Mouse (Mus musculus) stomach, postnatal 0 days (tissue): ENCODE results near the gene Xxylt1. TPM values are rescaled to one million over a fixed set of nuclear protein-coding genes. Genes with fewer than 3 reads are reported as not detected.

ENCODE experiments used
- ATAC-seq: fragments of 200-750 bp; cut with Nextera tagmentation; 2 replicates; pipeline ENCODE4 v1.8.0; 2017; ENCODE audit not compliant: low FRiP score, low TSS enrichment
- DNase-seq: peaks from one replicate; pipeline ENCODE4 v3.0.0-alpha.2; 2016; ENCODE audit warnings: low spot score
- H3K27ac ChIP-seq: fragments of 300-500 bp; sonication (generic); replicated peaks from 2 replicates; pipeline ENCODE4 v1.5.1; 2014; ENCODE audit warnings: mild to moderate bottlenecking, control low read depth
- H3K27me3 ChIP-seq: fragments of 300-500 bp; sonication (generic); 2 replicates; pipeline ENCODE4 v1.6.1; 2014; ENCODE audit warnings: low read length; ENCODE audit not compliant: control insufficient read depth, insufficient read depth
- H3K36me3 ChIP-seq: fragments of 300-500 bp; sonication (generic); 2 replicates; pipeline ENCODE4 v1.6.1; 2014; ENCODE audit warnings: low read length, mixed read lengths; ENCODE audit not compliant: control insufficient read depth, insufficient read depth
- H3K4me1 ChIP-seq: fragments of 300-500 bp; sonication (generic); replicated peaks from 2 replicates; pipeline ENCODE4 v1.6.1; 2014; ENCODE audit warnings: antibody characterized with exemption; ENCODE audit not compliant: control insufficient read depth, insufficient read depth
- H3K4me2 ChIP-seq: fragments of 300-500 bp; sonication (generic); replicated peaks from 2 replicates; pipeline ENCODE4 v1.6.1; 2014; ENCODE audit warnings: low read depth, mild to moderate bottlenecking, control low read depth, moderate library complexity
- H3K4me3 ChIP-seq: fragments of 300-500 bp; sonication (generic); 2 replicates; pipeline ENCODE4 v1.5.1; 2014; ENCODE audit warnings: low read depth, low read length, control low read depth
- H3K9ac ChIP-seq: fragments of 300-500 bp; sonication (generic); 2 replicates; pipeline ENCODE4 v1.6.1; 2014; ENCODE audit warnings: mild to moderate bottlenecking, low read length, control low read depth, mixed read lengths
- H3K9me3 ChIP-seq: fragments of 300-500 bp; sonication (generic); 2 replicates; pipeline ENCODE4 v1.6.1; 2016; ENCODE audit warnings: low read length; ENCODE audit not compliant: control insufficient read depth
- CTCF ChIP-seq: IDR thresholded peaks from 2 replicates; pipeline ENCODE4 v1.5.1; 2016; ENCODE audit warnings: antibody characterized with exemption, low read depth, mild to moderate bottlenecking, moderate library complexity
- EP300 ChIP-seq: optimal IDR thresholded peaks from 2 replicates; pipeline ENCODE3; 2016; ENCODE audit warnings: antibody characterized with exemption
- WGBS: fragments of 180-500 bp; shearing (Covaris S2); extraction: QIAGEN DNeasy Blood & Tissue Kit; methylation state at CpG from one replicate; pipeline ENCODE4 v1.1.7; 2014; 5-methylcytosine and 5-hydroxymethylcytosine counted together
- polyA plus RNA-seq: library from polyadenylated mRNA; unstranded; fragments of >200 nt; fragmentation: Nextera tagmentation; extraction: Ambion mirVana; gene quantifications from 2 replicates; pipeline ENCODE4 v1.2.1, GENCODE M21; 2015

Gene Xxylt1
- polyA plus RNA-seq, 1 experiment from 2014 or later = 7.2 TPM

DNA sequence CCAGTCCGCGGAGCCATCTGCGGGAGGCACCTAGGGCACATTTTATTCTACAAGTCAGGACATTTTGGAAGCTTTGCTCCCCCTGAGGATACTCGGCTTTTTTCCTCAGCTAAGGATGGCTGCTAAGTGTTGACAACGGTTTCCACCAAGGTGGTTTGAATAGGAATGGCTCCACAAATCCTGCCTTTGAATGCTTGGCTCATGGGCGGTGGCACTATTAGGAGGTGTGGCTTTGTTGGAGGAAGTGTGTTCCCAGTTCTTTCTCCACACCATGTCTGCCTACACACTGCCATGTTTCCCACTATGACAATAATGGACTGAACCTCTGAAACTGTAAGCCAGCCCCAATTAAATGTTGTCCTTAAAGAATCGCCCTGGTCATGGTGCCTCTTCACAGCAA, 55.7 kb downstream of the Xxylt1 start:
- DNase-seq = no peak
- TF ChIP-seq CTCF (no peak), EP300 (no peak)
- no peak overlapping the region for H3K9ac ChIP-seq
- ATAC-seq = no peak
- no peak overlapping the region for H3K4me2 ChIP-seq
- no peaks in the 10 kb centered on the region for H3K27me3 ChIP-seq
- 87% methylated on average over 7 of the region's 7 CpGs for WGBS
- no peaks in the 10 kb centered on the region for H3K36me3 ChIP-seq
- 0 out of 2 replicates have a peak, but pooled peaks cover 3% of the 10 kb centered on the region for H3K4me1 ChIP-seq
- no peak overlapping the region for H3K4me3 ChIP-seq
- no peak overlapping the region for H3K27ac ChIP-seq
- no peaks in the 10 kb centered on the region for H3K9me3 ChIP-seq

DNA sequence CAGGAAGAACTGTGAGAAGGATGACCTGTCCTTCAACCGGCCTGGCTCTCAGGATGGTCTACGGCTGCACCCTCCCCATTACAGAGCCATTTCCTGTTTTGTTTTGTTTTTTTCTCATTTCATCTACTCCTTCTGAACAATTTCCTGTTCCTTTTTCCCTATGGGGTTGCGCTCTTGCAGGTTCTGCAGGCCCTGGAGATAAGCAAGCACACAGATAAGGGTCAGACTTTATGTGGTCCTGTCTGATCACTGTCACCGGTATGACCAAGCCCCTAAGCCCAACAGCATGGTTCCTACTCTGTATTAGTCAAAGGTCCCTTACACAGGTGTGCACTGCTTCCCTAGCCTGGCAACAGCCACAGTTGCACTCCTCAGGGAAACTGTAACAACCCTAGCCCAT, 56.2 kb downstream of the Xxylt1 start:
- H3K4me3 ChIP-seq = no peak overlapping the region
- TF ChIP-seq CTCF (no peak), EP300 (no peak)
- 75% methylated on average over 4 of the region's 4 CpGs for WGBS
- no peak; the same call in 1 of the 2 replicates for ATAC-seq
- no peaks in the 10 kb centered on the region for H3K9me3 ChIP-seq
- H3K4me2 ChIP-seq = no peak overlapping the region
- no peaks in the 10 kb centered on the region for H3K27me3 ChIP-seq
- H3K4me1 ChIP-seq = 0 out of 2 replicates have a peak, but pooled peaks cover 3% of the 10 kb centered on the region
- no peak for DNase-seq
- no peaks in the 10 kb centered on the region for H3K36me3 ChIP-seq
- H3K27ac ChIP-seq = no peak overlapping the region
- H3K9ac ChIP-seq = no peak overlapping the region

DNA sequence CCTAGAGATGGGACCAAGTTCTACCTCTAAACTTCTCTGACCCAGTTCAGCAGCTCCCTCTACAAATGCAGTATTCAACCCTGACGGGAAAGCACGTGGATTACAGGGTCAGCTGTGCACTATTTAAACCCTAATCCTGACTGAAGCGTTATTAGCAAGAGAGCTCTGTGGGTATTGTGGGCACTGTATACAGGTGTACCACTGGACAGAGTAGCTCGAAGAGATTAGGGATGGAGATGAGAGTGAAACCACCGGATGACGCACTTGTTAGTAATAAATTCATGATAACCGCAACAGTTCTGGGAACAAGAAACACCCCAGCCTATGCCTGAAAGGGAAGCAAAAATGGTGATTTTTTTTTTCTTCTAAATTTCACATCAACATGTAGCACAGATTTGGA, 57.0 kb downstream of the Xxylt1 start:
- Histone ChIP-seq H3K4me1 (0 out of 2 replicates have a peak, but pooled peaks cover 3% of the 10 kb centered on the region), H3K27me3 (no peaks in the 10 kb centered on the region), H3K9me3 (no peaks in the 10 kb centered on the region), H3K9ac (no peak overlapping the region), H3K4me3 (no peak overlapping the region), H3K36me3 (no peaks in the 10 kb centered on the region), H3K27ac (no peak overlapping the region), H3K4me2 (no peak overlapping the region)
- no peak for ATAC-seq
- DNase-seq = no peak
- TF ChIP-seq EP300 (no peak), CTCF (no peak)
- 84% methylated on average over 7 of the region's 7 CpGs for WGBS

DNA sequence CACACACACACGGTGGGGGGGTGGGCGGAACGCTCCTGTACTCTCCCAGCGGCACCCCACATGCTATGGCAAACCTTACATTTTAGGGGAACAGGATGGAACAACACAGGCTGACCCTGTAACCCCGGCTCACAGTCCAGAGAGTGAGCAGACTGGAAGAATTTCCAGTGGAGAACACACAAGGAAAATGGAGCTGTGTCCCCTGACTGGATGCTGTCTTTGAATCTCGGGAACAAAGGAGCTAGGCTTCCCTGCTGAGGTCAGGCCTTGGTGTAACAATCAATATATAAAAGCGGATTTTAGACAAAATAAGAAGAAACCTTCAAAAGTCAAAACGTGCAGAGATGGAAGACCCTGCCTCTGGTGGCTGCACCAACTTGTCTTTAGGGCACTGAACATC, 57.4 kb downstream of the Xxylt1 start:
- no peaks in the 10 kb centered on the region for H3K36me3 ChIP-seq
- TF ChIP-seq CTCF (no peak), EP300 (no peak)
- H3K4me1 ChIP-seq = 0 out of 2 replicates have a peak, but pooled peaks cover 3% of the 10 kb centered on the region
- H3K27me3 ChIP-seq = no peaks in the 10 kb centered on the region
- no peak overlapping the region for H3K4me2 ChIP-seq
- WGBS = 85% methylated on average over 8 of the region's 8 CpGs
- no peak for DNase-seq
- no peak for ATAC-seq
- no peak overlapping the region for H3K9ac ChIP-seq
- H3K27ac ChIP-seq = no peak overlapping the region
- H3K4me3 ChIP-seq = no peak overlapping the region
- H3K9me3 ChIP-seq = no peaks in the 10 kb centered on the region

DNA sequence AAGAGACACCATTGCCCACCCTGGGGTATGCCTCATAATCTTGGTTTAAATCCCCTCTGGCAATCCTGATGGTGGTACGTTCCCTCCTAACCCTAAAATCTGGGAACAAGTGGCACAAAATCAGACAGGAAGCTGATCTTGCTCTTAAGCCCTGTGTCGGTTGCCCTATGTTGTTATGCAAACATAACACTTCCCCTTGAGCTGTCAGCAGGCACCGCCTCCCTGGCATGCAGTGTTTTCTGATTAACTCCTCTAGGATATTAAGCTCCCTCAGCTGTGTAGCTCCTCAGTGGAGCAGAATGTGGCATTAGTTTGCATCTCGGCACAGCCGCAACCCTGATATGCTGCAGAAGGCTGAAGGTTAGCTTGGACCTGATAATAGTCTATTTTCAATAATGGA, 58.9 kb downstream of the Xxylt1 start:
- H3K9me3 ChIP-seq = no peaks in the 10 kb centered on the region
- H3K9ac ChIP-seq = no peak overlapping the region
- TF ChIP-seq CTCF (no peak), EP300 (no peak)
- 0 out of 2 replicates have a peak overlapping the region, but pooled peaks have one; percentile 18 for H3K27ac ChIP-seq
- ATAC-seq (peak; percentile 53; the same call in 1 of the 2 replicates), DNase-seq (peak; percentile 52)
- H3K4me2 ChIP-seq = no peak overlapping the region
- H3K27me3 ChIP-seq = no peaks in the 10 kb centered on the region
- H3K4me3 ChIP-seq = no peak overlapping the region
- H3K36me3 ChIP-seq = no peaks in the 10 kb centered on the region
- H3K4me1 ChIP-seq = 0 out of 2 replicates have a peak, but pooled peaks cover 3% of the 10 kb centered on the region
- 52% methylated on average over 5 of the region's 5 CpGs for WGBS

DNA sequence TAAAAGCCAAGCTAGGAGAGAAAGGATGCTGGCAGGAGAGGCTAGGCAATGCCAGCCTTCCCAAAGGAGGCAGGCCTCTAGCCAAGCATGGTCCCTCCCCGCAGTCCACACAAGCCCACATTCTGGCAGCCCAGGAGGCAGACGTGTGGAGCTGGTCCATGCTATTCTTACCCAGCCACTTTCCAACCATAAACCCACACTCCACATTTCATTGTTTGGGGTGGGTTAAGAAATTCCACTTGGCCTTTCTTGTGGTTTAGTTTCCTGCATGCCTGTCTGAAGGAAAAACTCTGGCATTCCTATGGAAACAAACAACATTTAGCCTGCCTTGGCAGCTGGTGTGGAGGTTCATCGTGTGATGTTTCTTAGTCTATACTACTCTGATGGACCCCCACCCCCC, 61.7 kb downstream of the Xxylt1 start:
- Histone ChIP-seq H3K4me2 (no peak overlapping the region), H3K4me1 (0 out of 2 replicates have a peak, but pooled peaks cover 3% of the 10 kb centered on the region), H3K9ac (no peak overlapping the region), H3K27ac (no peak overlapping the region), H3K9me3 (no peaks in the 10 kb centered on the region), H3K27me3 (no peaks in the 10 kb centered on the region), H3K36me3 (no peaks in the 10 kb centered on the region), H3K4me3 (no peak overlapping the region)
- no peak for ATAC-seq
- TF ChIP-seq CTCF (no peak), EP300 (no peak)
- DNase-seq = no peak
- WGBS = 69% methylated on average over 3 of the region's 3 CpGs
